Mouse (Mus musculus): Measurements from ENCODE around the gene Rrnad1. TPM values are rescaled to one million over a fixed set of nuclear protein-coding genes. Genes with fewer than 3 reads are reported as not detected.

Gene Rrnad1
- polyA plus RNA-seq, 1 experiment: 17.3 TPM

DNA sequence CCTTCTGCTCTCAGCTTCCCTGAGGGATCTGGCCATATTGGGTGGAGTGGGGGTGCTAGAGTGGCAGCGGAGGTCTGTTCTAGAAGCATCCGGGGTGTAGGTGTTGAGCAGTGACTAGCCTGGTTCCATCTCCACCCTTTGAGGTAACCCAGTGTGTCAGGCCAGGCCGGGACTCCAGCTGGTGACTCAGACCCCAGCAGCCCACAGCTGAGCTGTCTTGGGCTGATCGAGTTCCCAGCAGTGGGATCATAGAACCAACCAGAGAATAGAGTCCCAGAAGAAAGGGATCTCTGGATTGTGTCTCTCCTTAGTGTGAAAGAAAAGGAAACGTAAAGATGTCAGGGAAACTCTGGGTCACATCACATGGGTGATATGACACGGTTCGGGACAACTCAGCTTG, 28.9 kb upstream of the Rrnad1 start:
- no peak overlapping the region for H3K27ac ChIP-seq (ENCODE audit: insufficient read depth, low read depth, low read length)
- no peaks in the 10 kb centered on the region for H3K36me3 ChIP-seq (ENCODE audit: control insufficient read depth, insufficient read depth, low read length)
- 73% methylated on average over 7 of the region's 7 CpGs for whole genome bisulfite sequencing

GRCm38 (mm10) chr3:87958967-87959366, 28.4 kb upstream of the Rrnad1 start:
- Histone ChIP-seq H3K36me3 (ENCODE audit: control insufficient read depth, insufficient read depth, low read length) (no peaks in the 10 kb centered on the region), H3K4me1 (ENCODE audit: control insufficient read depth, insufficient read depth, insufficient read length, low read length) (no peaks in the 10 kb centered on the region), H3K27me3 (ENCODE audit: control insufficient read depth, insufficient read depth, low read length) (0 out of 2 replicates have a peak, but pooled peaks cover 3% of the 10 kb centered on the region), H3K27ac (ENCODE audit: insufficient read depth, low read depth, low read length) (no peak overlapping the region), H3K4me3 (ENCODE audit: low read depth, low read length) (no peak overlapping the region)
- WGBS: 66% methylated on average over 1 of the region's 1 CpGs
- TF ChIP-seq POLR2A (IDR thresholded peaks at IDR 0.05; ENCODE audit: low read depth, low read length) (no peak), CTCF (IDR thresholded peaks at IDR 0.05; ENCODE audit: extremely low read depth, insufficient read length, insufficient replicate concordance, low read depth, low read length) (no peak)

More for the DNA sequence above, 28.9 kb upstream of the Rrnad1 start:
- Histone ChIP-seq H3K4me1 (ENCODE audit: control insufficient read depth, insufficient read depth, insufficient read length, low read length) (no peaks in the 10 kb centered on the region), H3K27me3 (ENCODE audit: control insufficient read depth, insufficient read depth, low read length) (0 out of 2 replicates have a peak, but pooled peaks cover 3% of the 10 kb centered on the region), H3K4me3 (ENCODE audit: low read depth, low read length) (no peak overlapping the region)
- TF ChIP-seq POLR2A (IDR thresholded peaks at IDR 0.05; ENCODE audit: low read depth, low read length) (no peak), CTCF (IDR thresholded peaks at IDR 0.05; ENCODE audit: extremely low read depth, insufficient read length, insufficient replicate concordance, low read depth, low read length) (no peak)

DNA sequence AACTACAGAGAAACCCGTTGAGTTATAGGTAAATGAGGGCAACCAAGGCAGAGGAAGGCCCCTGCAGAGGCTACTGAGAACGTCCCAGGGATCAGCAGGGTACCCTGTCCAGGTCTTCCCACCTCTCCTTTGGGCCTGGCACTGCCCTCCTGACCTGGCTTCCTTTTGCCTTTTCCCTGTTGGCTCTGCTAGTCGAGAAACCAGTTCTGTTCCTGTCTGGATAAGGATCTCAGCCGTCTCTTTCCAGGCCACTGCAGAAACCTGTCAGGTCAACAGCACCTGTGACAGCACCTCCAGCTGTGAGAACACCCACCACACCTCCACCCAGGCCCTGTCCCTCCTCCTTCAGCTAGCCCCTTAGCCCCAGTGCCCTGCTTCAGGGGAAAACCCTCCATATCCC, 28.0 kb upstream of the Rrnad1 start:
- H3K4me3 ChIP-seq (ENCODE audit: low read depth, low read length): no peak overlapping the region
- peaks cover 5% of the 10 kb centered on the region; the same call in 1 of the 2 replicates for H3K27me3 ChIP-seq (ENCODE audit: control insufficient read depth, insufficient read depth, low read length)
- no peaks in the 10 kb centered on the region for H3K36me3 ChIP-seq (ENCODE audit: control insufficient read depth, insufficient read depth, low read length)
- H3K27ac ChIP-seq (ENCODE audit: insufficient read depth, low read depth, low read length): no peak overlapping the region
- TF ChIP-seq CTCF (IDR thresholded peaks at IDR 0.05; ENCODE audit: extremely low read depth, insufficient read length, insufficient replicate concordance, low read depth, low read length) (no peak), POLR2A (IDR thresholded peaks at IDR 0.05; ENCODE audit: low read depth, low read length) (no peak)
- no peaks in the 10 kb centered on the region for H3K4me1 ChIP-seq (ENCODE audit: control insufficient read depth, insufficient read depth, insufficient read length, low read length)
- 40% methylated on average over 4 of the region's 4 CpGs for WGBS

GRCm38 (mm10) chr3:87958056-87958455, 27.5 kb upstream of the Rrnad1 start:
- no peaks in the 10 kb centered on the region for H3K36me3 ChIP-seq (ENCODE audit: control insufficient read depth, insufficient read depth, low read length)
- no peak overlapping the region for H3K27ac ChIP-seq (ENCODE audit: insufficient read depth, low read depth, low read length)
- H3K27me3 ChIP-seq (ENCODE audit: control insufficient read depth, insufficient read depth, low read length): peaks cover 7% of the 10 kb centered on the region; the same call in 1 of the 2 replicates
- TF ChIP-seq CTCF (IDR thresholded peaks at IDR 0.05; ENCODE audit: extremely low read depth, insufficient read length, insufficient replicate concordance, low read depth, low read length) (no peak), POLR2A (IDR thresholded peaks at IDR 0.05; ENCODE audit: low read depth, low read length) (no peak)
- no peaks in the 10 kb centered on the region for H3K4me1 ChIP-seq (ENCODE audit: control insufficient read depth, insufficient read depth, insufficient read length, low read length)
- 82% methylated on average over 1 of the region's 1 CpGs for WGBS
- H3K4me3 ChIP-seq (ENCODE audit: low read depth, low read length): no peak overlapping the region

GRCm38 (mm10) chr3:87952440-87952839, 21.9 kb upstream of the Rrnad1 start:
- Histone ChIP-seq H3K27ac (ENCODE audit: insufficient read depth, low read depth, low read length) (no peak overlapping the region), H3K27me3 (ENCODE audit: control insufficient read depth, insufficient read depth, low read length) (peaks cover 52% of the 10 kb centered on the region), H3K36me3 (ENCODE audit: control insufficient read depth, insufficient read depth, low read length) (no peaks in the 10 kb centered on the region), H3K4me3 (ENCODE audit: low read depth, low read length) (no peak overlapping the region), H3K4me1 (ENCODE audit: control insufficient read depth, insufficient read depth, insufficient read length, low read length) (no peaks in the 10 kb centered on the region)
- TF ChIP-seq CTCF (IDR thresholded peaks at IDR 0.05; ENCODE audit: extremely low read depth, insufficient read length, insufficient replicate concordance, low read depth, low read length): no peak
- no peak for TF ChIP-seq POLR2A (IDR thresholded peaks at IDR 0.05; ENCODE audit: low read depth, low read length)
- 28% methylated on average over 5 of the region's 5 CpGs for WGBS

- Histone ChIP-seq H3K4me1 (ENCODE audit: control insufficient read depth, insufficient read depth, insufficient read length, low read length) (no peaks in the 10 kb centered on the region), H3K4me3 (ENCODE audit: low read depth, low read length) (no peak overlapping the region), H3K36me3 (ENCODE audit: control insufficient read depth, insufficient read depth, low read length) (no peaks in the 10 kb centered on the region), H3K27me3 (ENCODE audit: control insufficient read depth, insufficient read depth, low read length) (peaks cover 57% of the 10 kb centered on the region), H3K27ac (ENCODE audit: insufficient read depth, low read depth, low read length) (no peak overlapping the region)
- WGBS: 40% methylated on average over 12 of the region's 12 CpGs
- TF ChIP-seq CTCF (IDR thresholded peaks at IDR 0.05; ENCODE audit: extremely low read depth, insufficient read length, insufficient replicate concordance, low read depth, low read length): no peak
- TF ChIP-seq POLR2A (IDR thresholded peaks at IDR 0.05; ENCODE audit: low read depth, low read length): no peak
These were observed 21.4 kb upstream of the Rrnad1 start for GRCm38 (mm10) chr3:87951946-87952345.

GRCm38 (mm10) chr3:87949955-87950515, 19.5 kb upstream of the Rrnad1 start:
- H3K27me3 ChIP-seq (ENCODE audit: control insufficient read depth, insufficient read depth, low read length): peaks cover 65% of the 10 kb centered on the region
- H3K4me3 ChIP-seq (ENCODE audit: low read depth, low read length): no peak overlapping the region
- no peak overlapping the region for H3K27ac ChIP-seq (ENCODE audit: insufficient read depth, low read depth, low read length)
- no peaks in the 10 kb centered on the region for H3K36me3 ChIP-seq (ENCODE audit: control insufficient read depth, insufficient read depth, low read length)
- H3K4me1 ChIP-seq (ENCODE audit: control insufficient read depth, insufficient read depth, insufficient read length, low read length): no peaks in the 10 kb centered on the region
- WGBS: 29% methylated on average over 13 of the region's 13 CpGs
- TF ChIP-seq POLR2A (IDR thresholded peaks at IDR 0.05; ENCODE audit: low read depth, low read length): no peak
- TF ChIP-seq CTCF (IDR thresholded peaks at IDR 0.05; ENCODE audit: extremely low read depth, insufficient read length, insufficient replicate concordance, low read depth, low read length): no peak
